Mouse (Mus musculus) common myeloid progenitor, adult 5-6 weeks (primary cell): ENCODE measurements at regions not wholly inside any gene's neighbourhood (a gene's known extent, or its start where the extent isn't known, plus 50 kb on each side); places are given as distances from the start of the nearest gene placed in this dataset.

ENCODE experiments used
- ATAC-seq: replicated peaks from 2 replicates; pipeline ENCODE4 v1.8.0; 2016; ENCODE audit warnings: low read depth, mild to moderate bottlenecking, moderate TSS enrichment, inconsistent platforms; ENCODE audit not compliant: poor library complexity, severe bottlenecking

- ATAC-seq, result no peak
Observed at GRCm38 (mm10) chr5:101172782-101173181, 327.3 kb downstream of the Gpat3 start.

GRCm38 (mm10) chr5:101169074-101169473 lies 323.6 kb downstream of the Gpat3 start:
- ATAC-seq, result no peak

GRCm38 (mm10) chr5:101163624-101164213 lies 318.2 kb downstream of the Gpat3 start:
- no peak for ATAC-seq

DNA sequence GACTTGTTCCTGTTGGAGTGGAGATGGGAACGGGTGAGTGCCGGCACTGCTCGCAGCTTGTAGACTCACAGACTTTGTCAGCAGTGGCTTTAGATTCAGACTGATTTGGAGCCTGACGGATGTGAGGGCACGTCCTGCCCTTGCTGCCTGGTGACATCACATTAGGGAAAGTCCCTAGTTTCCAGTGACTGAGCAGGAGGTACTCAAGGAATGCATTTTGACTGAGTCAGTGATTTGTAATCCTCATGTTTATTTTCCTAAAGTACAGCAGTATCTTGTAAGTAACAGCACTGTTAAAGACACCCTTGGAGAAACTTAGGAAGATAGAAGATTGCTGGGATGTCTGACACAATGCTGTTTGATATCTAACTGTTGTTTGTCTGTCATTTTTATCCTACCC lies 317.6 kb downstream of the Gpat3 start:
- ATAC-seq, result no peak

GRCm38 (mm10) chr5:101157416-101157815 lies 311.9 kb downstream of the Gpat3 start:
- ATAC-seq, result no peak

GRCm38 (mm10) chr5:101146345-101146744 lies 300.8 kb downstream of the Gpat3 start:
- no peak for ATAC-seq

- no peak for ATAC-seq
Observed at GRCm38 (mm10) chr5:101124941-101125453, 279.5 kb downstream of the Gpat3 start.

DNA sequence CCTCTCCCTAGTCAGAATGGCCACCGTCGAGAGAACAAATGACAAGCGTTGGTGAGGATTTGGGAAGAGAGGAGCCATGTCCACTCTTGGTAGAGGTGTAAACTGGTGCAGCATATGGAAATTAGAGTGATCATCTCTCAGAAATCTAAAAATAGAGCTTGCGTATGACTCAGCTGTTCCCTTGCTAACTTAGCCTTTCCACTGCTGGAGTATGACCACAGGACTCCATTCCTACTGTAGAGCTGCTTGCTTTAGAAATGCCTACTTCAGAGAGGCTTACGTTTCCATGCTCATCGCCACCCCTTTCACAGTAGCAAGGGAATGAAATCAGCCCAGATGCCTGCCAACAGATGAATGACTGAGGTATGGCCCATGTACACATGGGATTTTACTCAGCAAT lies 277.4 kb downstream of the Gpat3 start:
- ATAC-seq, result no peak

DNA sequence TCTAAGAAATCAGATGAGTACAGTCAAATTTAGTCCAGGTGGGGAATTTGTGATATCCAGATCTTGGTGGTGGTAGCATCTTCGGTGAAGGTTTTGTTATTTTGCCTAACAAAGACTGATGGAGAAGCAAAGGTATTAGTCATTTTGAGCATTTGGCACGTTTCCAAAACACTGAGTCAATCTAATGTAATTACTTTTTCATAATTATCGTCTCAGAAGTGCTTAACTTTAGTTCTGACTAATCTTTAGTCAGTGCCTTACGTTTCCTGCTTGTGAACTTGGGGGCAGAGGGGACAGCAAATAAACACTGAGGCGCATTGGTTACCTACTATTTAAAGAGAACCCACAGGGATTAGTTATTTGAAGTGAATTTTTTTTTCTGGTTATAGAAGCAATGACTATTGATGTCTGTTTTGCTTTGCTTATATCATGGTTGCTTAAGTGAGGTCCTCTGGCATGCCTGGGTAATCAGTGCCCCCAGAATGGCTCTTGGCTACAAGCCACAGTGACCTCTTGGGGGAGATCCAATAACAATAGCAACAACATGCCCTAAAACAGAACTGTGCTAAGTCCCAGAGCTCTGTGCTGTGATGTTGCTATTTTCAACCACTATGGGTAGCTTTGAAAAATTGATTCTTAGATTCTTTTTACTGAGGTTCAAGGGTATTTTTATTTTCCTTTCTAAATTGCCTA lies 275.1 kb downstream of the Gpat3 start:
- ATAC-seq, result no peak

DNA sequence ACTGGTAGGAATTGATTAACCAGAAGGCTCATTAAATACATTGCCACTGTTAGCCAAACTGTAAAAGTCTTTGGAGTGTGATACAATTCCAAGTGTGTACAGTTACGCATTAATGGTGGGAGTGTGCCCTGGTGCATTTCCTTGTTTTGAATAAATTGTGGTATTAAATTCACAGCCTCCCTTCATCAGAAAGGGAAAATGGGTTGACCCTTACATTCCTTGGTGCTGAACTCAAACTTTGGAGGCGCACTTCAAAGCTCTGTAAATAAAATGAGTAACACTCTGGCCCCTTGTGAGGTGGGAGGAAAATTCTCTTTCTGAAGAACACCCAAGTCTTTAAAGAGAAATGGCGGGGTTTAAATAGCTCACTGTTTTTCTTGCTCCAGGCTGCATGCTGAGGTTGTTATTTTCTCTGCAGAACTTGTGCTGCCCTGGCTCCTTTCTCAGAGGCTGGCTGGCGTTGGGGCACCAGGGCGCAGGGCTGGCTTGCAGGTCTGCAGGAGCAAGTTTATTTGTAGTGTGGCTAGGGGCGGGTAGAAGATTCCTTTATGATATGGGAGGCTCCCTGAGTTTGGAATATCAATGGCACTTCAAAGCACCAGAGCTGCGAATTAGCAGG lies 266.7 kb downstream of the Gpat3 start:
- no peak for ATAC-seq

DNA sequence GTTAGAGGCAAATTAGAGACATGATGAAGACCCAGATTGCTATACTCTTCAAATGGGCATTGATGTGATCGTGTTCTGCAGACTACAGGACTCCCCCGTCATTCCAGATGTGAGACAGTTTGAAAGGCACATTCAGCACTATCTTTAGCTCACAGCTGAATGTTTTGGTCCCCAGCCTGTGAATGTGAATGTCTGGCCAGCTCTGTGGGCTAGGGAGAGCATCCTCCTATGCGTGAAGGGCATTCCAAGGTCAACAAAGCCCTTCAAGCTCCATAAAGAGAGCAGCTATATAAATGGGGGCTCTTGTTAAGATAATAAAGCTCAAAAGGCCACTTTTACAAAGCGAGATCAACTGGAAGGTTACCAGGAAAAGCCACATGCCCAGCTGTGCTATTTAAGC lies 266.1 kb downstream of the Gpat3 start:
- no peak for ATAC-seq

- peak; percentile 81 for ATAC-seq
Observed at GRCm38 (mm10) chr5:101100975-101101699, 255.6 kb downstream of the Gpat3 start.

DNA sequence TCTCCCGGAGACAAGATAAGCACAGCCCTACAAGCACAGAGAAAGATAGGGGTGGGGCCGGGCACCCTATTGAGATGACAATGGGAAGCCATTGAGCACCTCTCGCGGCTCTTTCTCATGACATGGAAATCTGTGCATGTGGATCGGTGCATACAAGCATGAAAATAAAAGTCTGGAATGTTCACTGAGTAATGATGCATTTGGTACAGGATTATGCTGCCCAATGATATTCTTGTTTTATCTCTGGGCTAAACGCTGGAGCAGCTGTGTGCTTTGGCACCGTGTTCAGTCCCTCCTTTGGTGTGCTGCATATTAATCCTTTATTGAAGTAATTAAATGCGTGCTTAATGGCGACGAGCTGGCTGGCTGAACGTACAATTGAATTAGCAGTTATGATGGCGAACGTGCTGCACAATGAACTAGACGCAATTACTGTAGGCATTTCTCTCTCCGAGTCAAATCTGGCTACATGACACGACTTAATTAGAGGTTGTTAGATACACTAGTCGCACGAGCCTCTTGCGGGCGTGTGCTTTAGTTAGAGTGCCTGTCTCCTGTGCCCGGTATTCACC lies 245.6 kb downstream of the Gpat3 start:
- ATAC-seq, result no peak

GRCm38 (mm10) chr5:101090415-101091026 lies 245.0 kb downstream of the Gpat3 start:
- ATAC-seq, result no peak

DNA sequence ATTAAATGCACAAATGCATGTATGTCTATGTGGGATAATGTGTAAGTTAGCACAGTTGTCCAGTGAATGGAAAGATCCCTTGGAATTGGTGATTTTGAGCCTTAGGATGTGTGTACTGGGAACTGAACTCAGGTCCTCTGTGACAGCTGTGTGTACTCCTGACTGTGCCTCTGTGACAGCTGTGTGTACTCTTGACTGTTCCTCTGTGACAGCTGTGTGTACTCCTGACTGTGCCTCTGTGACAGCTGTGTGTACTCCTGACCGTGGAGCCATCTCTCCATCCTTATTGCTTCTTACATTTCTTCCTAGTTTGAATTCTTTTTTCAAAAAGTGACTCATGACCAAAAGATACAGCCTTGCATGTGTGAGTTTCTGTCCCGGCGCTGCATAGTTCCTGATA lies 239.7 kb downstream of the Gpat3 start:
- ATAC-seq, result no peak

DNA sequence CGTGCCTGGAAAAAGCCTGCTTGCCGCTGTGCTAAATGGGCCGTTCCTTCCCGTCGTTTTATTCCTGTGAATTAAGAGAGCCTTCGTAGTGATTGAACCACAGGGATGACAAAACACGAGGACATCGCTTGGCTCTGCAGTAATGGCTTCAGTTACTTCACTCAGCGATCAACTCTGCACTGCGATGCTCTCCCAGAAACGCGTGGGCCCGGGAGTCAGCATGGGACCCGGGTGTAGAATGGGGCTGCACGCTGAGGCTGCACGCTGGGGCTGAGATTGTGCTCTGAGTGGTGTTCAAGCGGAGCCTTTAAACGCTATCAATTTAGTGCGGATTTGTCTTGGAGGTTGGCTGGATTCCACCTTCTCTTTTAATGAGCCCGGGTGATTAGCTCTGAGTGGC lies 237.1 kb downstream of the Gpat3 start:
- no peak for ATAC-seq

GRCm38 (mm10) chr5:101064308-101064707 lies 218.8 kb downstream of the Gpat3 start:
- no peak for ATAC-seq

- no peak for ATAC-seq
Observed at GRCm38 (mm10) chr5:101063254-101063653, 217.7 kb downstream of the Gpat3 start.

GRCm38 (mm10) chr5:101051591-101051990 lies 206.1 kb downstream of the Gpat3 start:
- ATAC-seq, result no peak

GRCm38 (mm10) chr5:101040488-101040887 lies 195.0 kb downstream of the Gpat3 start:
- no peak for ATAC-seq
